Mouse (Mus musculus) bone marrow, adult 2 months (tissue): ENCODE results near the gene Gnat1. TPM values are rescaled to one million over a fixed set of nuclear protein-coding genes. Genes with fewer than 3 reads are reported as not detected.

Source experiments
- H3K27ac ChIP-seq: fragments of 200-500 bp; 2 replicates; pipeline ENCODE4 v1.5.1; 2012; ENCODE audit warnings: low read depth, mild to moderate bottlenecking, control low read depth, inconsistent platforms, low read length; ENCODE audit not compliant: control insufficient read depth, poor library complexity, insufficient read depth
- H3K4me1 ChIP-seq: fragments of 200-500 bp; 2 replicates; pipeline ENCODE4 v1.6.1; 2011; ENCODE audit warnings: low read length; ENCODE audit not compliant: control insufficient read depth, insufficient read depth
- H3K4me3 ChIP-seq: fragments of 200-500 bp; replicated peaks from 2 replicates; pipeline ENCODE3; 2011; ENCODE audit warnings: mild to moderate bottlenecking, low read depth, low read length, control low read depth; ENCODE audit not compliant: control insufficient read depth
- CTCF ChIP-seq: fragments of 200-500 bp; IDR thresholded peaks from 2 replicates; pipeline ENCODE4 v1.5.1; 2011; ENCODE audit warnings: low read length, control low read depth; ENCODE audit not compliant: control insufficient read depth, insufficient read depth
- POLR2A ChIP-seq: fragments of 200-500 bp; IDR thresholded peaks from 2 replicates; pipeline ENCODE4 v1.6.1; 2011; ENCODE audit warnings: low read depth, mild to moderate bottlenecking, control low read depth, low read length, borderline replicate concordance; ENCODE audit not compliant: control insufficient read depth
- WGBS: fragments of 180-500 bp; shearing (Covaris S2); methylation state at CpG from one replicate; pipeline ENCODE4 v1.1.7; 2018; 5-methylcytosine and 5-hydroxymethylcytosine counted together
- polyA plus RNA-seq: library from polyadenylated mRNA; stranded (reverse); fragments of >200 nt; gene quantifications from 2 replicates; pipeline ENCODE4 v1.2.4, GENCODE M21; 2011; ENCODE audit warnings: low replicate concordance; ENCODE audit not compliant: missing spikeins, insufficient read depth, insufficient read length

The Gnat1 gene
- polyA plus RNA-seq, 1 experiment = not detected

GRCm38 (mm10) chr9:107696845-107697610, 17.5 kb upstream of the Gnat1 start:
- Histone ChIP-seq H3K4me1 (no peaks in the 10 kb centered on the region), H3K27ac (no peak overlapping the region), H3K4me3 (no peak overlapping the region)
- TF ChIP-seq POLR2A (no peak), CTCF (no peak)
- WGBS = 75% methylated on average over 9 of the region's 9 CpGs

- no peak overlapping the region for H3K4me3 ChIP-seq
- no peak for TF ChIP-seq CTCF
- no peak for TF ChIP-seq POLR2A
- no peak overlapping the region for H3K27ac ChIP-seq
- 7% methylated on average over 6 of the region's 6 CpGs for WGBS
- H3K4me1 ChIP-seq = no peaks in the 10 kb centered on the region
Observed at GRCm38 (mm10) chr9:107696106-107696479, 16.6 kb upstream of the Gnat1 start.

GRCm38 (mm10) chr9:107695441-107696105, 16.1 kb upstream of the Gnat1 start:
- WGBS = 73% methylated on average over 12 of the region's 12 CpGs
- TF ChIP-seq CTCF (no peak), POLR2A (no peak)
- no peaks in the 10 kb centered on the region for H3K4me1 ChIP-seq
- no peak overlapping the region for H3K27ac ChIP-seq
- no peak overlapping the region for H3K4me3 ChIP-seq

- 69% methylated on average over 7 of the region's 7 CpGs for WGBS
- Histone ChIP-seq H3K4me1 (no peaks in the 10 kb centered on the region), H3K27ac (no peak overlapping the region), H3K4me3 (no peak overlapping the region)
- TF ChIP-seq CTCF (no peak), POLR2A (no peak)
Observed at GRCm38 (mm10) chr9:107694627-107695026, 15.1 kb upstream of the Gnat1 start.

- WGBS = 56% methylated on average over 4 of the region's 4 CpGs
- Histone ChIP-seq H3K27ac (no peak overlapping the region), H3K4me3 (no peak overlapping the region), H3K4me1 (no peaks in the 10 kb centered on the region)
- TF ChIP-seq POLR2A = no peak
- TF ChIP-seq CTCF = no peak
Observed at GRCm38 (mm10) chr9:107693433-107693987, 14.0 kb upstream of the Gnat1 start.

GRCm38 (mm10) chr9:107692785-107693184, 13.3 kb upstream of the Gnat1 start:
- WGBS = 76% methylated on average over 5 of the region's 5 CpGs
- H3K4me3 ChIP-seq = no peak overlapping the region
- TF ChIP-seq POLR2A (no peak), CTCF (no peak)
- no peak overlapping the region for H3K27ac ChIP-seq
- no peaks in the 10 kb centered on the region for H3K4me1 ChIP-seq

GRCm38 (mm10) chr9:107690391-107690790, 10.9 kb upstream of the Gnat1 start:
- Histone ChIP-seq H3K4me1 (no peaks in the 10 kb centered on the region), H3K27ac (no peak overlapping the region), H3K4me3 (no peak overlapping the region)
- TF ChIP-seq CTCF (no peak), POLR2A (no peak)
- WGBS = 20% methylated on average over 8 of the region's 8 CpGs

GRCm38 (mm10) chr9:107688939-107689338, 9.4 kb upstream of the Gnat1 start:
- Histone ChIP-seq H3K4me1 (no peaks in the 10 kb centered on the region), H3K27ac (no peak overlapping the region), H3K4me3 (no peak overlapping the region)
- WGBS = 69% methylated on average over 7 of the region's 7 CpGs
- TF ChIP-seq CTCF = no peak
- TF ChIP-seq POLR2A = no peak

GRCm38 (mm10) chr9:107688415-107688814, 8.9 kb upstream of the Gnat1 start:
- TF ChIP-seq POLR2A (no peak), CTCF (no peak)
- H3K27ac ChIP-seq = no peak overlapping the region
- WGBS = 75% methylated on average over 5 of the region's 5 CpGs
- H3K4me3 ChIP-seq = no peak overlapping the region
- no peaks in the 10 kb centered on the region for H3K4me1 ChIP-seq
